Mouse (Mus musculus): ENCODE data around the gene Exosc6.

GRCm38 (mm10) chr8:111079861-111080271, 23.7 kb downstream of the Exosc6 start:
- no peak; the same call in 1 of the 2 replicates for TF ChIP-seq CTCF (IDR thresholded peaks at IDR 0.05; ENCODE audit: control insufficient read depth, insufficient read depth, insufficient replicate concordance, low read depth, low read length)
- no peak for TF ChIP-seq POLR2A (IDR thresholded peaks at IDR 0.05; ENCODE audit: control insufficient read depth, low read depth, low read length)

All from testis, adult 2 months (tissue).